Mouse (Mus musculus): Measurements from ENCODE around the gene Nudt19. TPM values are rescaled to one million over a fixed set of nuclear protein-coding genes. Genes with fewer than 3 reads are reported as not detected.

Gene Nudt19
- 10 to 100 TPM; 65.1 to 67.3 TPM for total RNA-seq (2021)
- long read RNA-seq, experiment 1, transcript Nudt19-201 (3 exons, 2,298 nt), result major isoform, 62 of 66 reads
- long read RNA-seq, experiment 1, partial matches to known transcripts, result 0 of 66 reads
- long read RNA-seq, experiment 1, other reads (novel, unspliced or antisense), result 2 of 66 reads
- long read RNA-seq, experiment 2, transcript Nudt19-201 (3 exons, 2,298 nt), result major isoform, 134 of 141 reads
- long read RNA-seq, experiment 2, partial matches to known transcripts, result 1 of 141 reads
- long read RNA-seq, experiment 2, other reads (novel, unspliced or antisense), result 3 of 141 reads

DNA sequence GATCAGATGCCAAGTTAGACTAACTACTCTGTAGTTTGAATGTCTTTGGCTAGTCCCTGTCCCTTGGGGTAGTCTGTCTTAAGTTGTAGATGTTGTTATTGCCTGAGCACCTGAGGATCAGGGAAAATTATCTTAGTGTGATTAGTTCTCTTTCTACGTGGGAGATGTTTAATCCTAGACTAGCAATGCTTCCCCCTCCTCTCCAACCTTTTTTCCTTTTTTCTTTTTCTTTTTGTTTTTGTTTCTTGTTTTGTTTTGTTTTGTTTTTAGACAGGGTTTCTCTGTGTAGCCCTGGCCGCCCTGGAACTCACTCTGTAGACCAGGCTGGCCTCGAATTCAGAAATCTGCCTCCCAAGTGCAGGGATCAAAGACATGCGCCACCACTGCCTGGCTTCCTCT is at the start of gene Nudt19:
Nudt19 (minus strand) TSS at position 100 of the 399 bp plus-strand sequence.
- no peak for TF ChIP-seq CTCF (conservative IDR thresholded peaks at IDR 0.05)
- H3K27ac ChIP-seq, result peak within 1 kb of the TSS; percentile 95
- H3K4me3 ChIP-seq, result peak within 1 kb of the TSS; percentile 83
- no peak for DNase-seq (ENCODE audit: low spot score in 2 of 2)

DNA sequence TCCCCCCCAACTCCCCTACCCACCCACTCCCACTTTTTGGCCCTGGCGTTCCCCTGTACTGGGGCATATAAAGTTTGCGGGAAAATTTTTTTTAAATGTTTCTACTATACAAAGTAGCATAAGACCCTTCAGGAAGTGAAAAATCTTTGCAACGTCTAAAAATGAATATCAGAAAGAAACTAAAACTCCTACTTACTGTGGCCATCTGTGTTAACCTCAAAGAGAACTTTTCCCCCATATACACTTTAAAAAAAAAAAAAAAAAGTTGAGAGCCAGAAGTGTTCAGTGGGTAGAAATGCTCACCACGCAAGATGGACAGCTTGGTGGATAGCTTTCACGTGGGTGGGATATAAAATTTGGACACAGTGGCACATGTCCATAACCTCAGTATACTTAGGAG is 46.7 kb upstream of the Nudt19 start:
- no peak for DNase-seq (ENCODE audit: low spot score in 2 of 2)
- H3K27ac ChIP-seq, result no peak overlapping the region
- H3K4me3 ChIP-seq, result no peak overlapping the region
- no peak for TF ChIP-seq CTCF (conservative IDR thresholded peaks at IDR 0.05)

DNA sequence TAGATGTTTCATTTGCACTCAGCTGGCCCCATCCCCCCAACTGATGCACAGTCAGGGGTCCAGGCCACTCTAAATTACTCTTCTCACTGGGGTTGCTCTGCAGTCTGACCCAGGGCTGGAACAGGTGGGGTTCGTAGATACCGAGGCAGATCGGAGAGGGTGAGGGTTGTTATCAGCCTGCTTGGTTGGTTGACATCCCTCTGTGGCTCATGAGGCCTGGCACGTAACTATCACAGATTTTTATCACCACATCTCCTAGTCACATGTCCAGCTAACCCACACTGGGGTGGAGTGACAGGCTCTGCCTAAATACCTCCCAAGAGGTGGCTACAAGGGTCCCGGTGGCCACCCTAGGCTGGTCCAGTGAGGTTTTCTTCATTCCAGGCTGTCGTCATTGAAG is 45.0 kb upstream of the Nudt19 start:
- no peak for TF ChIP-seq CTCF (conservative IDR thresholded peaks at IDR 0.05)
- H3K27ac ChIP-seq, result no peak overlapping the region
- no peak for DNase-seq (ENCODE audit: low spot score in 2 of 2)

DNA sequence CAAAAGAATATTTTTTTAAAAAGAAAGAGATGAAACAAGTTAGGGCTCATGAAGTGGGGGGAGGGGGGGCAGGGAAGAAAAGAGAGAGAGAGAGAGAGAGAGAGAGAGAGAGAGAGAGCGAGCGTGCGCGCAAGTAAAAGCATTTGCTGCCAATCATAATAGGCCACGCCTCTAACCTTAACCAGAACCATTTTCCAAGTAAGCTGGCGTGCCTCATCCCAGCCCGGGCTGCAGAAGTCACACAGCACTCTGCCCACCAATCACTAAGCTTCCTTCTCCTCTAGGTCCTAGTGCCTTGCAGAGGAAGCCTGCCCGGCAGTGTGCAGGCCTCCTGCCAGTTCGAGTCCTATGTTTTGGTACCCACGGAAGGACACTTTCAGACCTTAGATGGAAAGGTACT is 43.9 kb upstream of the Nudt19 start:
- no peak for TF ChIP-seq CTCF (conservative IDR thresholded peaks at IDR 0.05)
- no peak for DNase-seq (ENCODE audit: low spot score in 2 of 2)
- no peak overlapping the region for H3K27ac ChIP-seq
- H3K4me3 ChIP-seq, result no peak overlapping the region

More for the DNA sequence above, 45.0 kb upstream of the Nudt19 start:
- H3K4me3 ChIP-seq, result no peak overlapping the region

- DNase-seq (ENCODE audit: low spot score in 2 of 2), result no peak
- peak; percentile 40 for TF ChIP-seq CTCF (conservative IDR thresholded peaks at IDR 0.05)
- H3K4me3 ChIP-seq, result no peak overlapping the region
- no peak overlapping the region for H3K27ac ChIP-seq
These were observed 43.4 kb upstream of the Nudt19 start for GRCm38 (mm10) chr7:35599492-35599891.

DNA sequence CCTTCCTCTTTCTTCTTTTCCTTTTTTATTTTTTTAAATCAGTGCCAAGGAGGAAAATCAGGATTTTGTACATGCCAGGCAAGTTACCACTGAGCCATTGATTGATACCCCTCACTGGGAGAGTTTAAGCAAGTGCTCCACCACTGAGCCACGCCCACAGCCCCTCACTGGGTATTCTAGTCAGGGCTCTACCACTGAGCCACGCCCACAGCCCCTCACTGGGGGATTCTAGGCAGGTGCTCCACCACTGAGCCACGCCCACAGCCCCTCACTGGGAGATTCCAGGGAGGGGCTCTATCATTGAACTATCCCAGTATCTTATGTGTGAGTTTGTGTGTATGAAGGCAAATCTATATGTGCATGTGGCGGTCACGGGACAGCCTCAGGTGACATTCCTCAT is 38.2 kb upstream of the Nudt19 start:
- TF ChIP-seq CTCF (conservative IDR thresholded peaks at IDR 0.05), result no peak
- H3K27ac ChIP-seq, result no peak overlapping the region
- no peak overlapping the region for H3K4me3 ChIP-seq
- DNase-seq (ENCODE audit: low spot score in 2 of 2), result no peak

DNA sequence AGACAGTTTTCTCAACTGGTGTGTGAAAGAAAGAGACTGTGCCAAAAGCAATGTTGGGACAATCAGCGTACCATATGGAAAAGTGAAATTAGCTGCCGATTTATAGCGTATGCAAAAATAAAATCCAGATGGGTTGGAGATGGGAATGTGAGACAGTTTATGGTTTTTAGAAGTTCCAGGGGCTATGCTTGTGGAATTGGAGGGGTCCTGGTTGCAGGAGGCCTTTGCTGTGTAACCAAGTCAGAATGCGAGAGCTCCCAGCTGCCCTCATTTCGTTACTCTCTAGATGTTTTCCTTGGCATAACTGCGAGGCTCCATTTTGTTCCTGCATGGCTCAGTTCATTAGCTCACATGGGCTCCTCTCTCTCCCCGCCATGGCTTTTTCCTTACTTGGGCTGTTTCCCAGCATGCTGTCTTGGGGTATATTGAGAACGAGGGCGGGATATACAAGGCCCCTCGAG is 34.7 kb upstream of the Nudt19 start:
- TF ChIP-seq CTCF (conservative IDR thresholded peaks at IDR 0.05), result no peak
- no peak for DNase-seq (ENCODE audit: low spot score in 2 of 2)

GRCm38 (mm10) chr7:35589485-35589884 is 33.4 kb upstream of the Nudt19 start:
- peak; percentile 34 for TF ChIP-seq CTCF (conservative IDR thresholded peaks at IDR 0.05)
- H3K27ac ChIP-seq, result no peak overlapping the region
- H3K4me3 ChIP-seq, result no peak overlapping the region
- no peak for DNase-seq (ENCODE audit: low spot score in 2 of 2)

More for the DNA sequence above, 34.7 kb upstream of the Nudt19 start:
- Histone ChIP-seq H3K4me3 (no peak overlapping the region), H3K27ac (peak overlapping the region; percentile 54)

GRCm38 (mm10) chr7:35588680-35589428 is 32.8 kb upstream of the Nudt19 start:
- Histone ChIP-seq H3K27ac (no peak overlapping the region), H3K4me3 (no peak overlapping the region)
- no peak for DNase-seq (ENCODE audit: low spot score in 2 of 2)
- TF ChIP-seq CTCF (conservative IDR thresholded peaks at IDR 0.05), result no peak

- H3K4me3 ChIP-seq, result no peak overlapping the region
- DNase-seq (ENCODE audit: low spot score in 2 of 2), result no peak
- H3K27ac ChIP-seq, result no peak overlapping the region
- TF ChIP-seq CTCF (conservative IDR thresholded peaks at IDR 0.05), result no peak
These were observed 31.6 kb upstream of the Nudt19 start for GRCm38 (mm10) chr7:35587728-35588127.

- no peak for DNase-seq (ENCODE audit: low spot score in 2 of 2)
- Histone ChIP-seq H3K27ac (peak overlapping the region; percentile 79; the same call in 1 of the 2 replicates), H3K4me3 (peak overlapping the region; percentile 80)
- no peak for TF ChIP-seq CTCF (conservative IDR thresholded peaks at IDR 0.05)
These were observed 30.9 kb upstream of the Nudt19 start for GRCm38 (mm10) chr7:35586906-35587445.

DNA sequence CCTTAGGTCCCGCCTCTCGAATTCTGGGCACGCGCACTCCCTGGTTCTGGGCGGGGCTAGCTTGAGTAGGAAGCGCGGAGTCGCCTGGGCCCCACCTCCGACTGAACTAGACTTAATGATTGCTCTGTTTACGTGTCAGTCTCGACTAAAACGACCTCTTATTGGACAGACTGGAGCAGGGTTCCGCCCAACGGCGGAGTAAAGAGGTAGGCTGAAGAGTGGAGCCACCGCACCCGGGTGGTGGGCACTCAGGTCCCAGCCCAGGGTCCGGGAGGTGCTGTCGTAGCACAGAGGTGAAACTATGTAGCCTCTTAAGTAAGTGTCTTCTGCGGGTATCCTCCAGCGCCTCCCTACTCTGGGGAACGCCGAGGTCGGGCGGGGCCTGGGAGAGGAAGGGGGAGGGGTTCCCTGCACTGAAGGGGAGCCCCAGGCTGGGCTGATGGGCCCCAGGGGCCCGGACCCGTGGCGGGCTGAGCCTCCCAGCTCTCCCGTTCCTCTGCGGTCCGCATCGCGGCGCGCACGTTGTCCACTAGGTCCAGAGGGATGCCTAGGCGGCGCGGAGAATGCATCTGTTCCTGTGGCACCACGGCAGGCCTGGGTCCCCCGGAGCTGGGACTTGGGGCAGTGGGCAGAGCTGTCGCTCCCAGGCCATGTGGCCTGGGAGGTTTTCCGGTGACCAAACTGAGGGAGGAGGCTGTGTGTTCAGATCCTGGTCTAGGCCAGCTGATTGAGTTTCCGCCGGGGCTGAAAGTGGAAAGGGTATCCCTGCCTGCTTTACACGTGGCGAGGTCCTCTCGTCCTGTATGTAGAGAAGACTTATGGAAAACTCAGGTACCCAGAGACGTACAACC is 30.2 kb upstream of the Nudt19 start, which contains the start of gene Ankrd27:
Ankrd27 (plus strand) TSS at position 190 of the 851 bp plus-strand sequence.
- TF ChIP-seq CTCF (conservative IDR thresholded peaks at IDR 0.05), result no peak; the same call in 1 of the 2 replicates
- Histone ChIP-seq H3K4me3 (peak within 1 kb of the TSS; percentile 80), H3K27ac (peak within 1 kb of the TSS; percentile 79)
- peak; percentile 91 to 97 for DNase-seq (ENCODE audit: low spot score in 2 of 2)

Measured in layer of hippocampus, adult 2 months (tissue).